Mouse (Mus musculus) embryonic facial prominence, embryonic 15.5 days (tissue): ENCODE results near the gene Lysmd1. TPM values are rescaled to one million over a fixed set of nuclear protein-coding genes. Genes with fewer than 3 reads are reported as not detected.
"Not testable (repeated sequence)": the region's sequence is repeated elsewhere in the genome, so short reads cannot be mapped to it uniquely, and the experiment has no call there.

Experiments
- ATAC-seq: fragments of 200-750 bp; cut with Nextera tagmentation; 2 replicates; pipeline ENCODE4 v1.8.0; 2017; ENCODE audit warnings: low read depth, moderate TSS enrichment; ENCODE audit not compliant: insufficient number of reproducible peaks, low FRiP score, low TSS enrichment
- H3K27ac ChIP-seq: fragments of 300-500 bp; sonication (generic); replicated peaks from 2 replicates; pipeline ENCODE4 v1.5.1; 2015; ENCODE audit warnings: mild to moderate bottlenecking, inconsistent platforms
- H3K27me3 ChIP-seq: fragments of 300-500 bp; sonication (generic); 2 replicates; pipeline ENCODE4 v1.6.1; 2015; ENCODE audit warnings: inconsistent platforms
- H3K36me3 ChIP-seq: fragments of 300-500 bp; sonication (generic); 2 replicates; pipeline ENCODE4 v1.6.1; 2015; ENCODE audit warnings: mild to moderate bottlenecking, inconsistent platforms
- H3K4me1 ChIP-seq: fragments of 300-500 bp; sonication (generic); 2 replicates; pipeline ENCODE4 v1.6.1; 2015; ENCODE audit warnings: inconsistent platforms
- H3K4me2 ChIP-seq: fragments of 300-500 bp; sonication (generic); replicated peaks from 2 replicates; pipeline ENCODE4 v1.6.1; 2015; ENCODE audit warnings: mild to moderate bottlenecking, inconsistent platforms
- H3K4me3 ChIP-seq: fragments of 300-500 bp; sonication (generic); replicated peaks from 2 replicates; pipeline ENCODE4 v1.5.1; 2015; ENCODE audit warnings: mild to moderate bottlenecking, inconsistent platforms
- H3K9ac ChIP-seq: fragments of 300-500 bp; sonication (generic); 2 replicates; pipeline ENCODE4 v1.6.1; 2015; ENCODE audit warnings: inconsistent platforms
- H3K9me3 ChIP-seq: fragments of 300-500 bp; sonication (generic); replicated peaks from 2 replicates; pipeline ENCODE4 v1.6.1; 2016; ENCODE audit warnings: inconsistent platforms
- WGBS: fragments of 180-500 bp; shearing (Covaris S2); methylation state at CpG from one replicate; pipeline ENCODE4 v1.1.7; 2015; 5-methylcytosine and 5-hydroxymethylcytosine counted together
- polyA plus RNA-seq: library from polyadenylated mRNA; unstranded; fragments of >200 nt; fragmentation: Nextera tagmentation; extraction: Ambion mirVana; gene quantifications from 2 replicates; pipeline ENCODE4 v1.2.1, GENCODE M21; 2015

Gene Lysmd1
- polyA plus RNA-seq, 1 experiment from 2014 or later = 17.4 TPM

GRCm38 (mm10) chr3:95117751-95118150 is 16.1 kb upstream of the Lysmd1 start:
- Histone ChIP-seq H3K9me3 (no peaks in the 10 kb centered on the region), H3K27me3 (no peaks in the 10 kb centered on the region), H3K4me2 (no peak overlapping the region), H3K4me1 (peaks cover 6% of the 10 kb centered on the region; the same call in 1 of the 2 replicates), H3K9ac (no peak overlapping the region), H3K27ac (no peak overlapping the region), H3K4me3 (no peak overlapping the region), H3K36me3 (peaks cover 68% of the 10 kb centered on the region)
- ATAC-seq = no peak
- WGBS = 89% methylated on average over 2 of the region's 2 CpGs

DNA sequence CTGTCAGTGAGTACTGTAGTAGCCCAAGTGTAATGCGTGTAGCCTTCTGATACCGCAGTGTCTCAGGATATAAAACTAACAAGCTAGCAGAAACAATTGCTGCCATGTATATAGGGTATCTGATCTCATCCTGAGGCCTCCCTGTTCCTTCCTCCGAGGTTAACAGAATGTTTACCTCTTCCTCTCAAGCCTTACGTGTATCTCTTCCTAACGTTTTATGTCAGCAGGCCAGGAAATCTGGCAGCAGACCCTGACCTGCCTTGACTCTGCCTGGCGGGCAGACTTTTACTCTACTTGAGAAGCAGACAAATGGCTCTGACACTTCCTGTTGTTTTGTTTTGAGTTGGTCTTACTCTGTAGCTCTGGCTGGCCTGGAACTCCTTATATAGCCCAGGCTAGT is 12.3 kb upstream of the Lysmd1 start:
- ATAC-seq = no peak
- Histone ChIP-seq H3K27ac (no peak overlapping the region; the same call in 1 of the 2 replicates), H3K27me3 (no peaks in the 10 kb centered on the region), H3K4me2 (no peak overlapping the region), H3K9me3 (no peaks in the 10 kb centered on the region), H3K4me1 (peaks cover 18% of the 10 kb centered on the region), H3K4me3 (no peak overlapping the region), H3K36me3 (peaks cover 53% of the 10 kb centered on the region), H3K9ac (no peak overlapping the region)
- 82% methylated on average over 6 of the region's 6 CpGs for WGBS

DNA sequence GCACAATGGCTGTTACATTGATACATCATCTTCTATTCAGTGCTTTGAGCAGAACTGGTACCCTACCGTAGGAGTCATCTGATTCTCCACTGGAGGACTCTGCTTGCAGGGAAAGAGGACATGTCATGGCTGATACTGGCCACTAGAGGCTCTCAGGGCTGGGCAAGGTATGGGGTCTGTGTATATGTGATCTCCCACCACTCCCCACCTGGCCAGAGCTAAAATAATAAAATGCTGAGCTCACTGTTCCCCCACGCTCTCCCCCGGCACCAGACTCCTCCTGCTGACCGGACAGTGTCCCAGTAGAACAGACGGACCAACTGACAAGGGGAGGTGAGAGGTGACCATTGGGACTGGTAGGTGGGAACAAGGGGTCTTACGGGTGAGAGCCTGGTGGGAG is 9.6 kb upstream of the Lysmd1 start, which contains the start of gene Tmod4:
TSS of gene Tmod4 (plus strand) at position 231 of the 400 bp plus-strand sequence.
- WGBS = 66% methylated on average over 6 of the region's 6 CpGs
- H3K4me2 ChIP-seq = no peak within 1 kb of the TSS
- H3K4me3 ChIP-seq = no peak within 1 kb of the TSS
- peak within 1 kb of the TSS; percentile 61 for H3K27ac ChIP-seq
- no peaks in the 10 kb centered on the region for H3K27me3 ChIP-seq
- peaks cover 18% of the 10 kb centered on the region for H3K4me1 ChIP-seq
- peaks cover 36% of the 10 kb centered on the region for H3K36me3 ChIP-seq
- no peaks in the 10 kb centered on the region for H3K9me3 ChIP-seq
- ATAC-seq = no peak
- no peak within 1 kb of the TSS for H3K9ac ChIP-seq

GRCm38 (mm10) chr3:95124972-95125371 is 8.9 kb upstream of the Lysmd1 start:
- H3K9me3 ChIP-seq = no peaks in the 10 kb centered on the region
- peak; percentile 69; the same call in 1 of the 2 replicates for ATAC-seq
- peaks cover 18% of the 10 kb centered on the region for H3K4me1 ChIP-seq
- WGBS = 17% methylated on average over 5 of the region's 5 CpGs
- H3K27ac ChIP-seq = peak overlapping the region; percentile 61
- H3K4me2 ChIP-seq = no peak overlapping the region
- H3K27me3 ChIP-seq = no peaks in the 10 kb centered on the region
- H3K36me3 ChIP-seq = peaks cover 36% of the 10 kb centered on the region
- H3K9ac ChIP-seq = no peak overlapping the region
- no peak overlapping the region for H3K4me3 ChIP-seq

DNA sequence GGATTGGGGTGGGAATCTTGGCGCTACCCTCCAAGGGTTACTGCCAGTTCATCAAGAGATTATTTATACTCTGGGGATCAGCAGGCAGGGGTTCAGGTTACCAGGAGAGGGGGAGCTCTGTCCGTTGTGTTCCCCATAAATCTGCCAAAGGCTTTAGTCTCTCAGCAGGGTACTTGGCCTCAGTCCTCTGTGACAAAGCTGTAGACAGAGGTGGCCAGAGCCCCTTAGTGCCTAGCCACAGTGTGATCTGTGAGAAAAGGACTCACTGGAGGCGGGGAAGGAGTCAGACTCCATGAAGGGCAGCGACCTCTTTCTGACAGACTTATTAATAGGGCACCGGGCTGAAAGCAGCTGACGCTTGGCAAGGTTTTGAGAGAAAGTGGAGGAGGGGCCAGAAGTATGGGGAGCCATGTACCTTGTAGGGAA is 4.6 kb upstream of the Lysmd1 start:
- no peak overlapping the region for H3K4me3 ChIP-seq
- H3K4me1 ChIP-seq = peaks cover 20% of the 10 kb centered on the region
- H3K4me2 ChIP-seq = no peak overlapping the region
- no peaks in the 10 kb centered on the region for H3K9me3 ChIP-seq
- H3K27ac ChIP-seq = no peak overlapping the region
- no peaks in the 10 kb centered on the region for H3K27me3 ChIP-seq
- ATAC-seq = no peak
- WGBS = 61% methylated on average over 6 of the region's 6 CpGs
- no peak overlapping the region for H3K9ac ChIP-seq
- H3K36me3 ChIP-seq = peaks cover 27% of the 10 kb centered on the region

DNA sequence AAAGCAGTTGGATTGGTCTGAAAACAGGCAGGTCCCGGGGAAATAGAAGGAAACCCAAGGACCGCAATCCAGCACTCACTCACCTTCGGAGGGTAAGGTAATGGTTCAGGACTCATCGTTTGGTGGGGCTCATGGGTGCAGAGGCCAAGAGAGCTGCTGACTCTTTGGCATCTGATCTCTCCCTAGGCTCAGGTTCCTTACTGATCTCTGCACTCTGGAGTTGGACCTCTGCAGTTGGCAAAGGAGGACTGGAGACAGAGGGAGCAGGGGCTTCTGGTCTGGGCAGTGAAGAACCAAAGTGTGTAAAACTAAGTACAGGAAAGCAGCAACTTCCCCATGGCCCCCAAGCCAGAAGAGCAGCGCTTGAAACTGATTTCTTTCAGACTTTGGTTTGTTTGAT is 3.8 kb upstream of the Lysmd1 start:
- ATAC-seq = no peak
- 83% methylated on average over 5 of the region's 5 CpGs for WGBS
- no peak overlapping the region for H3K9ac ChIP-seq

DNA sequence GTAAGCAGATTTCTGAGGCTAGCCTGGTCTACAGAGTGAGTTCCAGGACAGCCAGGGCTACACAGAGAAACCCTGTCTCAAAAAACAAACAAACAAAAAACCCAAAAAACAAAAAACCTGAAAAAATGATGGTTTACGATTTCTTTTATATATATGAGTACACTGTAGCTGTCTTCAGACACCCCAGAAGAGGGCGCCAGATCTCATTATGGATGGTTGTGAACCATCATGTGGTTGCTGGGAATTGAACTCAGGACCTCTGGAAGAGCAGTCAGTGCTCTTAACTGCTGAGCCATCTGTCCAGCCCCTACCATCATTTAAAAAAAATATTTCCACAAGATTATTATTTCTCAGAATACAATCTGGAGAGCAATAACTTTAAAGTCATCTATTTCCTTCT is 1.5 kb upstream of the Lysmd1 start:
- H3K27me3 ChIP-seq, H3K9ac ChIP-seq, H3K4me2 ChIP-seq, H3K9me3 ChIP-seq, H3K27ac ChIP-seq, ATAC-seq, H3K4me3 ChIP-seq: not testable (repeated sequence)
- 87% methylated on average over 2 of the region's 2 CpGs for WGBS
- H3K36me3 ChIP-seq = peaks cover 27% of the 10 kb centered on the region
- H3K4me1 ChIP-seq = peaks cover 19% of the 10 kb centered on the region

More for the DNA sequence above, 3.8 kb upstream of the Lysmd1 start:
- H3K27ac ChIP-seq = no peak overlapping the region
- H3K36me3 ChIP-seq = peaks cover 27% of the 10 kb centered on the region
- no peaks in the 10 kb centered on the region for H3K9me3 ChIP-seq
- H3K4me1 ChIP-seq = peaks cover 14% of the 10 kb centered on the region
- H3K4me2 ChIP-seq = no peak overlapping the region
- H3K4me3 ChIP-seq = no peak overlapping the region
- H3K27me3 ChIP-seq = no peaks in the 10 kb centered on the region

DNA sequence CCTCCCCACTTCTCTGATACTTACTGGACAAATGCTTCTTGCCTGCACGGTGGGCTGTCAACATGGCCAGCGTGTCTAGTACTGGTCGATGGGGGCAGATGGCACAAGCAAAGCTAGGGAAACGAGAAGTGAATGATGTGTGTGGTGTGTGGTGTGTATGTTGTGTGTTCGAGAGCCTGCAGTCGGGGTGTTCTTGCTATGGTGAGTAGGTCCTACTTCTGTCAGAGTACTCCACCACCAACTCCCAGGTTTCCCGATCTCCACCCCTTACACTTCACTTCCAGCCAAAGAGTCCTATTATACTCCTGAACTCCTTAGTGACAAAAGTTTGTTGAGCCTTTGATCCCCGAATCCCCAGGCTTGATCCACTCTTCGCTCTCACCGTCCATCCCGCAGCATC is 712 bp upstream of the Lysmd1 start:
- H3K4me1 ChIP-seq = peaks cover 19% of the 10 kb centered on the region
- H3K27me3 ChIP-seq = no peaks in the 10 kb centered on the region
- H3K9ac ChIP-seq = peak overlapping the region; percentile 75
- ATAC-seq = no peak
- peak overlapping the region; percentile 56 for H3K4me3 ChIP-seq
- peak overlapping the region; percentile 81 for H3K4me2 ChIP-seq
- H3K27ac ChIP-seq = peak overlapping the region; percentile 73
- H3K36me3 ChIP-seq = peaks cover 31% of the 10 kb centered on the region
- no peaks in the 10 kb centered on the region for H3K9me3 ChIP-seq
- WGBS = 53% methylated on average over 11 of the region's 11 CpGs

GRCm38 (mm10) chr3:95134133-95134532 is 245 bp downstream of the Lysmd1 start:
- peaks cover 31% of the 10 kb centered on the region for H3K36me3 ChIP-seq
- not testable (repeated sequence) for H3K9me3 ChIP-seq, H3K4me2 ChIP-seq, H3K9ac ChIP-seq, H3K27ac ChIP-seq, H3K27me3 ChIP-seq
- peak overlapping the region; percentile 56 for H3K4me3 ChIP-seq
- no CpG with 5 or more reads among the region's 12 CpGs for WGBS
- peaks cover 19% of the 10 kb centered on the region for H3K4me1 ChIP-seq
- ATAC-seq = peak; percentile 15

GRCm38 (mm10) chr3:95135023-95135422 is 1.1 kb downstream of the Lysmd1 start:
- H3K27ac ChIP-seq = 0 out of 2 replicates have a peak overlapping the region, but pooled peaks have one; percentile 39
- H3K27me3 ChIP-seq = no peaks in the 10 kb centered on the region
- no peaks in the 10 kb centered on the region for H3K9me3 ChIP-seq
- peak overlapping the region; percentile 31; the same call in 1 of the 2 replicates for H3K9ac ChIP-seq
- H3K36me3 ChIP-seq = peaks cover 29% of the 10 kb centered on the region
- peaks cover 19% of the 10 kb centered on the region for H3K4me1 ChIP-seq
- H3K4me2 ChIP-seq = peak overlapping the region; percentile 56
- no peak for ATAC-seq
- WGBS = 19% methylated on average over 6 of the region's 6 CpGs
- H3K4me3 ChIP-seq = peak overlapping the region; percentile 37

DNA sequence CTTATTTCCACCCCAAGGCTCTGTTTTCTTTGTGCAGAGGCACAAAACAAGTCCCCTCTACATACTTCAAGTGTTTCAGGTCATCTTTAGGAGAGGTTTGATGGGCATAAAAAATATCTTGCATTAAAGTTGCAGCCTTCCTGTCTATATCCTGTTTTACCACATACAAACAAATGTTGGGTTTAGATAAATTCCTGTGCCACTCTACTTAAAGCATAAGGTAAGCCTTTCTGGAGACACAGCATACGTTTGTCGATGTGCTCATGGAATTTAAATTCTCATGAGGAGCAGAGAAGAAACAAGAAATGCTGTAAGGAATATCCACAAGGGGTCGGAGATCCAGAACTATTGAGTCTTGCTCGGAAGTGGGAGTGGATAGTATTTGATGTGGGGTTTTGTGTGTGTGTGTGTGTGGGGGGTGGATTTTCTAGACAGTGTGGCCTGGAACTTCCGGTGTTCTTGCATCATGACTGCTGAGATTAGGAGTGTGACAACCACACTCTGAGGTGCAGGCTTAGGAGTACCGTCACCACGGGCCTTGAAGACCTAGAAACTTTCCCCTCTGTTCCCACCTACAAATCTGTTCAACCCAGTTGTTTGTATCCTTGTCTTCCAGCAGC is 1.7 kb downstream of the Lysmd1 start:
- no peak for ATAC-seq
- no peaks in the 10 kb centered on the region for H3K27me3 ChIP-seq
- H3K4me3 ChIP-seq = peak overlapping the region; percentile 37
- H3K9ac ChIP-seq = no peak overlapping the region
- peaks cover 19% of the 10 kb centered on the region for H3K4me1 ChIP-seq
- no peaks in the 10 kb centered on the region for H3K9me3 ChIP-seq
- peak overlapping the region; percentile 56 for H3K4me2 ChIP-seq
- no peak overlapping the region; the same call in 1 of the 2 replicates for H3K27ac ChIP-seq
- WGBS = 74% methylated on average over 7 of the region's 7 CpGs
- peaks cover 30% of the 10 kb centered on the region for H3K36me3 ChIP-seq

GRCm38 (mm10) chr3:95136336-95136735 is 2.4 kb downstream of the Lysmd1 start:
- Histone ChIP-seq H3K27ac (no peak overlapping the region), H3K36me3 (peaks cover 31% of the 10 kb centered on the region), H3K4me3 (no peak overlapping the region), H3K4me1 (peaks cover 19% of the 10 kb centered on the region), H3K9ac (no peak overlapping the region), H3K9me3 (no peaks in the 10 kb centered on the region), H3K27me3 (no peaks in the 10 kb centered on the region), H3K4me2 (no peak overlapping the region)
- WGBS = 88% methylated on average over 3 of the region's 3 CpGs
- ATAC-seq = no peak
